Mouse (Mus musculus) MEL (cell line): ENCODE results near the gene Exoc3l.

Source experiments
- CTCF ChIP-seq, 3 experiments: IDR thresholded peaks in 2 of 3; conservative IDR thresholded peaks in 1 of 3; 2 replicates each; pipeline ENCODE4 v1.5.1; 2011 to 2012; ENCODE audit warnings: low read length in 3 of 3, low read depth in 2 of 3, mild to moderate bottlenecking in 2 of 3, improper control_type of control experiment in 1 of 3, inconsistent platforms in 1 of 3, mixed read lengths in 1 of 3, moderate library complexity in 1 of 3; ENCODE audit not compliant: control insufficient read depth in 1 of 3, insufficient read depth in 1 of 3, poor library complexity in 1 of 3, severe bottlenecking in 1 of 3
- EP300 ChIP-seq, 2 experiments: IDR thresholded peaks; 2 replicates each; pipeline ENCODE4 v1.6.1; 2011; ENCODE audit warnings: improper control_type of control experiment in 2 of 2, low read length in 2 of 2, low read depth in 1 of 2, mild to moderate bottlenecking in 1 of 2
- JUND ChIP-seq: IDR thresholded peaks from 2 replicates; pipeline ENCODE4 v1.6.1; 2011; ENCODE audit warnings: low read depth, mild to moderate bottlenecking, improper control_type of control experiment, low read length
- MEF2A ChIP-seq: IDR thresholded peaks from 2 replicates; pipeline ENCODE4 v1.6.1; 2014; ENCODE audit warnings: low read depth, mild to moderate bottlenecking, inconsistent platforms, low read length, improper control_type of control experiment; ENCODE audit not compliant: poor library complexity, insufficient replicate concordance, severe bottlenecking; ENCODE audit errors: extremely low read depth
- POLR2AphosphoS2 ChIP-seq: IDR thresholded peaks from 2 replicates; pipeline ENCODE4 v1.6.1; 2011; ENCODE audit warnings: low read length, improper control_type of control experiment

- peak in 2 of 3 experiments; percentile 34 to 37; a peak in 4 of 6 replicates for TF ChIP-seq CTCF (IDR thresholded peaks at IDR 0.05 in 2 of 3, conservative IDR thresholded peaks at IDR 0.05 in 1 of 3; ENCODE audit: control insufficient read depth in 1 of 3, insufficient read depth in 1 of 3, low read depth in 2 of 3, low read length in 3 of 3, poor library complexity in 1 of 3, severe bottlenecking in 1 of 3)
- no peak for TF ChIP-seq EP300 (IDR thresholded peaks at IDR 0.05; ENCODE audit: low read depth in 1 of 2, low read length in 2 of 2)
- no peak for TF ChIP-seq JUND
- TF ChIP-seq POLR2AphosphoS2 = 0 out of 2 replicates have a peak, but pooled peaks have one; percentile 48
- no peak for TF ChIP-seq MEF2A
These were observed 17.0 kb downstream of the Exoc3l start for GRCm38 (mm10) chr8:105278911-105279334.
